Mouse (Mus musculus) lung, postnatal 0 days (tissue): Measurements from ENCODE around the gene Mgat4a.
A peak's percentile ranks its signal among the peaks of the same experiment; 100 is the strongest.

Source experiments
- CTCF ChIP-seq: IDR thresholded peaks from 2 replicates; pipeline ENCODE4 v1.5.1; 2016; ENCODE audit warnings: antibody characterized with exemption, mild to moderate bottlenecking
- EP300 ChIP-seq: IDR thresholded peaks from 2 replicates; pipeline ENCODE4 v1.6.1; 2016; ENCODE audit warnings: antibody characterized with exemption, mild to moderate bottlenecking, control low read depth

DNA sequence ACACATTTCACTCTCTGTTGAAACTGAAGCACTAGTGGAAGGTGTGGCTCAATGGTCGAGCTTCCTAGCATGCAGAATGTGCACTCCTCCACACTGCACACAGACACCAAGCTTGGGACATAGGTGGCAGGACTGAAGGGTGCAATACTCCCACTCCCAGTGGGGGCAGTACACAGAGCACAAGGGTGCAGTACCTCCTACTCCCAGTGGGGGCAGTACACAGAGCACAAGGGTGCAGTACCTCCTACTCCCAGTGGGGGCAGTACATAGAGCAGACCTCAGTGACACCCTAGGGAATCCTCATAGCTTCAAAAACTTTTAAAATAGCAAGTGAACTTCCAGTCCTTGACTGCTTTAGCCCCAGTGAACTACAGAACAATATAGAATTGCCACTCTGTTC, 121.4 kb downstream of the Mgat4a start:
- TF ChIP-seq EP300 (no peak), CTCF (peak; percentile 100)
